Mouse (Mus musculus): Measurements from ENCODE around the gene Cfap54.

Gene Cfap54

DNA sequence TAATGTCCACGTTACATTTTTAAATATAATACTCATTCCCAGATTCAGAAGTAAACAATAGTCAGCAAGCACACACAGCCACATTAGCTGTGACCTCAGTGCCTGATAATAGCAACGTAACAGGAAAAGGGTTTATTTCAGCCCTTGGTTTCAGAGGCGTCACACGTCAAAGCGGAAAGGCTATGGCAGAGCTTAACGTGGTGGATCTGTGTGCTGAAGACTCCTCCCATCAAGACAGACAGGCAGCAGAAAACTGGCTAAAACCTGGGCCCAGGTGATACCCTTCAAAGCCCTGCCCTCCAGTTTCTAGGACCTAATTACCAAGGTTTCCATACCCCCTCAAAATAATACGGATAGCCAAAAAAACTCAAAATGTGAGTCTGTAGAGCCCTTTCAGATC, 16.0 kb upstream of the Cfap54 start:
- no peak for DNase-seq (ENCODE audit: low read depth, low spot score)

DNA sequence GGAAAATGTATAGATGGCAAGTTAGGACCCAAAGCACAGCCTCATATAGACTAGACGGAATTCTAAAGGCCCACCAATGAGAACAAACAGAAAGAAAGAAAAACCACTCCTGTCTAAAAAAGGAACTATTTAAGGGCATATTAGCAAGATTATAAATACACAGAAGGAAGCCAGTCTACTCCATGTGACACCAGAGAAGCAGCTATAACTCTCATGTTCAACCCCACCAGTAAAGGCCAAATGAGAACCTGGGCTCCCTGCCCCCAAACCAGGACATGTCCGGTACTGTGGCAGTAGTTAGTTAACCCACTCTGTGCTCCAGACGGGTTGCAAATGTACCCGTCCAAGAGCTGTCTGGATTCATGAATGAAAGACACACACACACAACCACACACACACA, 14.4 kb upstream of the Cfap54 start:
- DNase-seq (ENCODE audit: low read depth, low spot score) = no peak

DNA sequence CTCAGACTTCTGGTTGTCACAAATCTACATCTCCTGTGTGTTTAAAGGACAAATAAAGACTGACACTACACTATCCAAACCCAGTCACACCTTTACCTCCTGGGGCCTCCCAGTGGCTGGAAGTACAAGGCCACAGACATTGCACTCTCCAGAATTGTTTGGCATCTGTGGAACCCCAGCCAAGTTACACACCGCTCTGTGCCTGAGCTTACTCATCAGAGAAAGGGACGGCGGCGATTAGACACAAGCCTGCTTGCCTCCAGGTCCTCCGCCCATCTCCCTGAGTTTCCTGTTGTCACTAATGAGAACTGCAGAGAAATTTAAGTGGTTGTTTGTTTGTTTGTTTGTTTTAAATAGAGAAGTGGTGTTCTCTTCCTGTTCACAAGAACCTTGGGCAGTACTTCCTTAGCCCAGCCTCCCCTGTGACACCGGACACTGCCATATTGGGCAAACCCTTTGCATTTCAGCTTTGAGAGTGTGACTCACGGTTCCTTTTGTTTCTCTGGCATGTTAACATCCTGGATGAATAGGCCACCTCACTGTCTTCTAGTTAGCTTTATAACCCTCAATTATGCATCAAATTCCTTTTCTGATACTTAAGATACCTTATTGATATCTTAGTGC, 13.7 kb upstream of the Cfap54 start:
- DNase-seq (ENCODE audit: low read depth, low spot score) = no peak

DNA sequence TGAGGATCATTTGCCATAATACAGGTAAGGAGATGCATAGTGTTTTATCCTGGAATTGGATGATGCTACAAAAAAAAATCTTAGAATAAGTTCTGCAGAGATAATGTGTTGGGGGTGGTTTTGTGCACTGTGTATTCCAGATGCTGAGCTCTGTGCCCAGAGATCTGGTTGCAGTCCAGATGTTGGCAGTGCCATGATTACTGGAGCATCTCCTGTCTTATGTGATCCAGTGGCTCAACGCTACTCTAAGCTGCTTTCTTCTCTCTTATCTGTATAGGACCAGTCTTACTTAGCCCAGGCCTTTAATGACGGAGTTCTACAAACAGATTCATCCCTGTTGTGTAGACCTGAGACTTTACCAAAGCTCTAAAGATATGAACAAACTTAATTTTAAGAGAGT, 10.5 kb upstream of the Cfap54 start:
- DNase-seq (ENCODE audit: low read depth, low spot score) = no peak

DNA sequence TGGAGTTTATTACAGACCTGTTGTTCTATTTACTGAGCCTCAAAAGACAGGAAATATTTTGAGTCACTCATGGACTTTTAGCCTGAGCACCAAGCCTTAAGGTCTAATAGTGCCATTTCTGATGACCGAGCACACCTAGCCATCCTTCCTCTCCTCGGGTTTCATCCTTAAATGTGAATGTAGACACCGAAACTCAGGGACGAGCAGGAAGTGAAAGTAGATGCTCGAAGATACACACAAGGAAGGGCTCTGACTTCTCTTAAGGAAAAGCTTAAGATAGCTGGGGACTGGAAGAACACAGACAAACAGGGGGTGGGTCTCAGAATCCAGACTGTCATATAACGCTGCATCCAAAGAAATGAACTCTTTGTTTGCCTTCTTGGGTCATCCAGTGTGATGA, 8.8 kb upstream of the Cfap54 start:
- no peak for DNase-seq (ENCODE audit: low read depth, low spot score)

DNA sequence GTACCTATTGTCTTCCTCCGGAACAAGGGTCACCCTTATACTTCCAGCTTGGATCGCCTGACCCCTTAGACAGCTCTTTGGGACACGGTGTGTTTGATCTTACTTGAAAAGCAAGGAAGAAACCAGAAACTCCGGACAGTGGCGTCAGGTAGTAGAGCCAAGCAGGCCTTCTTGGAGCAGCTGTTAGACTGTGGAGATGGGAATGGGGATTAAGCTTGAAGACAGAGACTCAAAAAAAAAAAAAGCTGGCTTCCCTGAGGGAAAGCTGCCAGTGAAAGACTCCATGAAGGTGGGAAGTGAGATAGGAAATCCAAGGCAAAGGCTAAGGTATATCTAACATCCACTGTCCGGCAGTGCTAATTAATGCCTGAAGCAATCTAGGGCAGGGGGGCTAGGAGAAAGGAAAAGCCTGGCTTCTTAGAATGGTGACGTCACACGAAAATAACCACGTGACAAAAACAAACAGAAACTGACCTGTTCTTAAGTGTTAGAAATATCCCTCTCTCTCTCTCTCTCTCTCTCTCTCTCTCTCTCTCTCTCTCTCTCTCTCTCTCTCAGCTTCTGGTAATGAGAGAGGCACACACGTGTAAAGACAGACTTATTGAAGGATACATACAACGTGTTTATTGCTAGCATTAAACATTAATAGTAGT, 7.1 kb upstream of the Cfap54 start:
- no peak for DNase-seq (ENCODE audit: low read depth, low spot score)

DNA sequence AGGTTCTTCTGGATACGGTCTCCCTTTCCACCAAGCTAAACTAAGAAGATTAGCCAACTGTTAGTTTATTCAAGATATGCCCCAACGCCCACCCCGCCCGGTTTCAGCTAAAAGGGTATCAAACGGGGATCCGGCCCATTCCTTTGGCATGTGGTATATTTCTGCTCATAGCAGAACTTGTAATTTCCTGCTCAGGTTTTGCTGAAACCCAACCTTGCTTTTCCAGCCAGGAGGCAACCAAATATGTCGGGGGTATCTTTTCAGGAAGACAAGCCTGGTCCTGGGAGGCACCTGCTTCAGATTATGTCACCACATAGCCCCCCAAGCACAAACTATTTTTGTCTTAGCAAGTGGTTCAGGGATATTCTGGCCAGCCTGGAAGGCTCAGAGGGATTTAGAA, 6.1 kb upstream of the Cfap54 start:
- DNase-seq (ENCODE audit: low read depth, low spot score) = no peak

DNA sequence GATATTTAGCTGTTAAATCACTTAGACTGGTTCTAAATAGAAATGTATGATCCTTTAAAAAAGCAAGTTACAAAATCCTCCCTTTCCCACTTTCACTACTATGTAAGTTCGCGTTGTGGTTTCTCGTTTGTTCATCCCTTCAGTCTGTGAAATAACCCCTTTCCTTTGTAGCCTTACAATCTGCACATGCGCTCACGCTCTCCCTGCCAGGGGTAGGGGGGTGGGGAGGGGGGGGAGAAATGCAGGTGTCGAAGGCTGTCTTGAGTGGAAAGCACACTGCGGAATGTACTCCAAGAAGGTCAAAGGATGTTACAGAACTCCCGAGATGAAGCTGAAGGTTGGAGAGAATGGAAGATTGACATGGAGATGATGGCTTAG, 2.5 kb upstream of the Cfap54 start:
- no peak for DNase-seq (ENCODE audit: low read depth, low spot score)

DNA sequence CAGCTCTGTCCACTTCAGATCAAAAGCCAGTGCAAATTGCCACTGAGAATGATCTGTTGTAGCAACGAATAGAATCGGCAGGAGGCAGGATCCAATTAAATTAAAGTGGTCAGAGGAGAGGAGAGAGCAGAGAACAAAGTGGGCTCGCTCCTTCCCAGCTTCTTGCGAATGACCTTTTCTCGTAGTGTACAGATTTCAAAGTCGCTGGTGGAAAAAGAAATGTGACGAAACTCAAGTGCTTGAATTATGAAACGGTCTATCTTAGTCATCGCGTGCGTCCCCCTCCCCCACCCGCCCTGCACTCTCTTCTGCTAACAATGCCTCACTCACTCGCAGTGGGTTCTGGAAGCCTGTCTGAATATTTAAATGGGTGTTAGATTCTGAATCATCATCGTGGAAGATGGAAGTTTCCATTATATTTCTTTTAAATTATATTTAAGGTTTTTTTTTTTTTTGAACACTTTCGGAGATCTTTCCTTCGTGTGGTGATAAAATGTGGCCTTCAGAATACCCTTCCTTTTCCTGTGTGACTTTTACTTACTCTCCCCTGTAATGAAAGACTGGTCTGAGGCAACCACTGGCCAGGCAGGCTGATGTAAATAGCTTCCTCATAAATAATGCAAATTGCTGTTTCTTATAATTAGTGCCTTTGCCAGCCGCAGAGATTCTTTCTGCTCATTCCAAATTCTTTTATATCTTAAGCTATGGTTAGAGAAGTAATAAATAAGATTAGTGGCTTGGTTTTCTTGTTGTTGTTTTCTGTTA, 2.0 kb upstream of the Cfap54 start:
- no peak for DNase-seq (ENCODE audit: low read depth, low spot score)

DNA sequence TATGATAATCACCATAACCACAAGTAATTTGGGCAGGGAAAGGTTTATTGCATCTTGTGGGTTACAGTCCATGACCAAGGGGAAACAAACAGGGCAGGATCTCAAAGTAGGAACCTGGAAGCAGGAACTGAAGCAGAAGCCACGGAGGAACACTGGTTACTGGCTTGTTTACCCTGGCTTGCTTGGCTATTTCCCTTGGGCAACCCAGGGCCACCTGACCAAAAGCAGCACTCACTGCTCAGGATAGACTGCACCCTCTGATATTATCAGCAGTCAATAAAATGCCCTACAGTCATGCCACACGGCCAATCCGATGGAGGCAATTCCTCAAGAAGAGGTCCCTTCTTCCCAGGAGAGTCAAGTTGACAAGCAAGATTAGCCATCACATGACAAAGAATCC, 1.9 kb downstream of the Cfap54 start:
- DNase-seq (ENCODE audit: low read depth, low spot score) = no peak

DNA sequence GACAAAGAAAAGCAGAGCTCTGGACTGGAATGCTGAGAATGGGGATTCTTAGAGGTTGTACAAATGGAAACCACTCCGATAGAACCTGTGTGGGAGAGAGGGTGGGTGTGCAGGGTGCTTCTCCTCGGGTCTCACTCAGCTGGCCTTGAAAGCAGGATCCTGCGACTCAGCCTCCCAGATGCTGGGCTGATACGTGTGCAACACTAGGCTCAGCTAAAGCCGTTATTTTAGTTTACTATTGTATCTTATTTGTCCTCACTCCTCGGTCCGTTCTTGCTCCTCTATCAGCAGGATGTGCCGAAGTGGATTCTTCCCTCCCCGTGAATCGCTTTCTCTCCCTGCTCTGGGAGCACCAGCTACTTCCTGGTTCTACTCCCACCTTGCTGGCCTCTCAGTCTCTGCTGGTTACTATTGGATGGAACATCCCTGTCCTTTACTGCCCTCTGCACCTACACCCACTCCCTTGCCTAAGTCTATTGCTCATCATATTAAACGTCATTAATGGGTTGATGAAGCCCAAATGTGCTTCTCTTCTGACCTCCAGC, 3.4 kb downstream of the Cfap54 start:
- DNase-seq (ENCODE audit: low read depth, low spot score) = no peak

DNA sequence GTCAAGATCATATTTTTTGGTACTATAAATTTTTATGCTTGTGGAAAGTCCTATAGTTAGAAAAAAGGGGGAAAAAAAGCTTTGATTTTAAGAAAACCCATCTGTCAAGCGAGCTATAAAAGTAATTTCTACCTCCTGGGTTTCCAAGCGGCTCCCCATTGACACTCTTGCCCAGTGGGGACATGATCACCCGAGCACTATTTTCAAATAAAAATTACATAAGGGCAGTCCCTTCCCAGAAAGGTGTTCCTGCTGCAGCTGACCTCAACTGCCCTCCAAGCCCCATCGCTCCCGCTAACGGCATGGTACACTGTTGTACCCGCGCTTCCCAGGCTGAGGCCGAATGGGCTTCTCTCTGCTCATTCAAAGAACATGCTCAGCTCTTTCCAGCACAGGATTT, 5.0 kb downstream of the Cfap54 start:
- no peak for DNase-seq (ENCODE audit: low read depth, low spot score)

DNA sequence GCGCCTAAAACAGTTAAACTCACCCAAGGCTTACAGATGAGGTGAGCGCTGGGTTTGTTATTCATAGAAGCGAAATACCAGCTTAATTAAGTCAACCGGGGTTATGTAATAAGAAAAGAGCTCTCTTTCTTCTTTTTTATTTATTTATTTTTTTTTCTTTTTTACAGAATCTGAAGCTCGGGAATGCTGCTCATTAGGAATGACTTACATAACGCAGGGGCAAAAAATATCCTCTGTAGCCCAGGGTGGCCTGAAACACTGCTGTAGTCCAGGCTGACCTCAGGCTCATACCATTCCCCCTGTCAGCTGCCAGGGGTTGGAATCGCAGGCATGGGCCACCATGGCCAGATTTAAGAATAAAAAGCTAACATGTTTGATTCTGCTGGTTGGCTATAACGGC, 5.6 kb downstream of the Cfap54 start:
- DNase-seq (ENCODE audit: low read depth, low spot score) = no peak

DNA sequence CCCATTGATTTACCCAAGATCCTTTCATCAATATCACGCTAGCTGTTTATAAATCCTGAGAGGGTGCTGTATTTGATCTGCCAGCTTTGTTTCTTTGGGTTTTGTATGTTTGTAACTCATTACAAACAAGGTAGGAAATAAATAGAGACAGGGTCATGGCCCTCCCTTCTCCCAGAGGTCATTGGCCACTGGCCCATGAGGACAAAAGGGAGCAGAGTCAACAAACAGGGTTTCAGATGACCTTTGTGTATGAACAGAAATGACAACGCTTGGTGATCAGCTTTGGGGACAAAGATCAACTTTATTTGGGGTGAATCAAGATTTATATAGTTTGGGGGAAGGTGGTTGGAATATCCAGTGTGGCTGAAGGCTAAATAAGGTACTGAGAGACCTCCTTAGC, 8.6 kb downstream of the Cfap54 start:
- DNase-seq (ENCODE audit: low read depth, low spot score) = no peak

DNA sequence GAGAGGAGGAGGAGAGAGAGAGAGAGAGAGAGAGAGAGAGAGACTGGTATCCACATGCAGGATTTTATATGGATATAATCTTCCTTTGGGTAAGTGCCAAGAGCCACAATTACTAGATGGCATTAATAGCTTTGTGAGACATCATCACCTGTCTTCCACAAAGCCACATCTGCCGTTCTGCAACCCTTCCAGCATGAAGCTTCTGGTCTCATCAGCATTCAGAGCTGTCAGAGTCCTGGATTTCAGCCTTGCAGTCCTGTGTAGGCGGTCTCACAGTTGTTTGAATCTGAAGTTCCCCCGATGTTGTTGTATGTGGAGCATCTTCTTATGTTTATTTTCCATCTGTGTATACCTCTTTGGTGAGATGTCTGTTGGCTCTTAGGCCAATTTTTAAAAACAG, 9.7 kb downstream of the Cfap54 start:
- DNase-seq (ENCODE audit: low read depth, low spot score) = no peak

DNA sequence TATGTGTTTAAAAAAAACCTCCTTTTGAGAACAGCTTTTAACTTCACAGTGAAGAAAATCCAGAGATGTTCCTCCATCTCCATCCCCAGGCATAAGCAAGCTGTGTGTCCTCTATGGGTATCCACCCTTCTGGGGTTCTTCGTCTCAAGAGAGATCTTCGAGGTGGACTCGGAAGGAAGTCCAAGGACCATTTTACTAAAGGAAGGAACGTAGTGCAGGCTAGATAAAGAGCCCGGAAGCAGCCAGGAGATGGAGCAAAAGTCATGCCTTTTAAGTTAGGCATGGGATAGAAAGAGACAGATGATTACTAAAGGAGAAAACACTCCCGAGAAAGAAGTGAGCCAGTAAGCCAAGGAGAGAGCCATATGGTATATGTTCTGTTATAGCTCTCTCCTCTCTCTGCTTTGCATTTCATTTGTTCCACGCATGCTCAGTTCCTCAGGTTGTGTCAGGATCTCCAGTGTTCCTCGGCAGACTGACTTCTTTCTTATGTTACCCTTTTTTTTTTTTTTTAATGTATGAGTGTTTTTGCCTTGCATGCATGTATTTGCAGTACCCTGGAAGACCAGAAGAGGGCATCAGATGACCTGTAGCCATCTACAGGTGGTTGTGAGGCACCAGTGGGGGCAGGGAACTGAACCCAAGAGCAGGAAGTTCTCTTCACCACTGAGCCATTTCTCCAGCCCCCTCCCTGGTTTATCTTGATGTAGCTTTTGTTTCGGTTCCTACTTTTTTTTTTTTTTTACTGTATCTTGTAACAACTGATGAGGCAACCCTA, 11.1 kb downstream of the Cfap54 start:
- DNase-seq (ENCODE audit: low read depth, low spot score) = no peak

DNA sequence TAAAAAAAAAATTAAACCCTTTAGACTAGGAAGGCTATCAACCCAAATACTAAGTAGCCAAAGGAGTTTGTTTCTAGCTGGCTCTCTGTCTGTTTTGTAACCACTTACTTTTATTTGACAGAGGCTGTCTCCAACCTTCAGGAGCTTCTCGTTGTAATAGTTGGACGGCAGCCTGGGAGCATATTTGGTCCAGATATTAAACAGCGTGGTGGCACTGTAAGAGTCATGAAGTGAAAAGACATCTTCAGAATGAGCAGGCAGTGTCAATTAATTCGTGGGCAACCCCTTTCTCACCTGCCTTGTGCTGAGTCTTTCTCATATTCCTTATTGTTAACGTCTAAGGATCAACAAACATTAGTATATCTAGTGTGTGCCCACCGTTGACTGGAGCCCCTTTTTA, 11.7 kb downstream of the Cfap54 start:
- DNase-seq (ENCODE audit: low read depth, low spot score) = no peak

DNA sequence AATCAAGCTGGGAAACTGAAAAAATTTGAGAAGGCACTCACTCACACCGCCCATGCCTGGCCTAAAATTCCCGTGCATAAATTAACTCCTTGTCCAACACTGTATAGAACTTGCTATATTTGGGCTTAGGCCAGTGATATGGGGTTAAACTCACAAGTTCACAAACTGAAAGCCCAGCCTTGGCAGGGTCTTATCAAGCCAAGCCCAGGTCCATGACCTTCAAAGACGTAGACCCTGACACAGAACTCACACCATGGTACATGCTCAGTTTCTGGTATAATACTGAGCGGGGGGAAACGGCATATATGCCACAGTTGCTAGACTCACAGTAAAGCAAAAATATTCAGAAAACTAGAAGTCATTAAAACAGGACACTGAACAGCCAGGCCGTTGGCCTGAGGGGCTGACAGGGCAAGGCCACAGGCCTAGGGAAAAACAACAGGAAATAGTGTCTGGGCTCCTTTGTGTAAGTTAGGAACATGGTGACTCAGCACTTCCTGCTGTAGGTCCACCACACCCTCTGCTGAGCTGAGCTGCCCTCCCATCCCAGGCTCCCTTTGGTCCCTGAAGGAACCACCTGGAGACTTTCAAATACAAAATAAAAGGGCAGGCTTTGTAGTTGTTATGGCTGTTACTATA, 12.3 kb downstream of the Cfap54 start:
- no peak for DNase-seq (ENCODE audit: low read depth, low spot score)

DNA sequence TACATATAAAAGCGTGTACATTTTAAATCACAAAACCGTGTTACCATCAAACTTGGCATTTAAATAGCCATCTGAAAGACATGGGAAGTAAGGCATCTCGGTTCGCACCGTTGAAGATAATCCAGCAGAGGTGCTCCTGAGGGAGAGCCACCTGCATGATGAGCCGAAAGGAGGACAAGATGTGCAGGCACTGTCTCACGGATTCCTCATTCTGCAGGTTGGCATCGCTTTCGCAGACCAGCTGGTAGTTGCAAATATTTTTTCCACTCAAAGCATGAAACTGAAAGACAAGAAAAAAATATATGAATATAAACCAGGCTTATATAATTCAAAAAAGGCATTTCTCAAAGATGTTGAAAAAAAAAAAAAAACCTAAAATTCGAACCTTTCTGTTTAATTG, 16.4 kb downstream of the Cfap54 start:
- no peak for DNase-seq (ENCODE audit: low read depth, low spot score)

DNA sequence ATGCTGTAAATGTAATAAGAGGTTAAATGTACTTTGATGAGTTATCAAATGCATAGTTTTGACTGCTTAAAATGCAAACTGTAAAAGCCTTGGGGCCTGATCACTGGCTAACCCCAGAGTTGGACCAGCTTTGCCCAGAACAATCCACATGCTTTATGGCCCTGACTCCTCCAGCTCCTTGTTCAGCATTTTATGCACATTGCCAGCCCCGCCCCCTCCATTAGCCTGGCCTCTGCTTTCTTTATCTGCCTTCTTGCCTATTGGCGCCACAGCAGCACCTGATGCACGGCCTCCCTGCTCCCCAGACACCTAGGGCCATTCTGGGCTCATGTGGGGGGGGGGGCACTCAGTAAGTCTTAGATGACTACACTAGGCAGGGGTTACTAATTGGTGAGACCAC, 17.8 kb downstream of the Cfap54 start:
- no peak for DNase-seq (ENCODE audit: low read depth, low spot score)

DNA sequence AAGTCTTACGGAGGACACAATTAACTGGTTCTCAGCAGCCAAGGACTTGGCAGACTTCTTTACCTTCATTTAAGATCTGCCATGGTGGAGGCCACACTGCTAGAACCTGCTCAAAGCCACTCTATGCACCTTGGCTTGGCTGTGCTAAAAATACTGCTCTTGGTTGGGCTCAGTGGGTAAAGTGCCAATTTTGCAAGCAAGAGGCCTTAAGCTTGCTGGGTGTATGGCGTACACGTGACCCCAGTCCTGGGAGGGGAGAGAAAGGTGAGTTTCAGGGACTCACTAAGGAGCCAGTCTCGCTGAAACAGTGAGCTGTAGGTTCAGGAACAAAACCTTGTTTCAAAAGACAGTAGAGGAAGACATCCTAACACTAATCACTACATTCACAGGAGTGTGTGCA, 19.0 kb downstream of the Cfap54 start:
- DNase-seq (ENCODE audit: low read depth, low spot score) = no peak

DNA sequence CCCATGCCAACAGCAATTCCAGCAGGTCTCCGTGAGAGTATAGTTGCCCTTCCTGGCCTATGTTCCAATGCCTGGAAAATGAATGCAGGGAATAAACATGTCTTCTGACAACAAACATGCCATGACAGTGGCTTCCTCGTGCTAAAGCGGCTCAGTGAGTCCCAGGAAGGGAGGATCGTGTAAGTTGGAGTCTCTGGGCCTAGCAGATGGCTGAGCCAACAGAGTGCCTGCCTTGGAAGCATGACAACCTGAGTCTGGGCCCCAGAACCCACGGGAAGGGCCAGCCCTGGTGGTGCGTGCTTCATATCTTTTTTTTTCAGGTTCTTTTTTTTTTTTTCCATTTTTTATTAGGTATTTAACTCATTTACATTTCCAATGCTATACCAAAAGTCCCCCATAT, 27.6 kb downstream of the Cfap54 start:
- no peak for DNase-seq (ENCODE audit: low read depth, low spot score)
